Mouse (Mus musculus): ENCODE measurements at regions not wholly inside any gene's neighbourhood (a gene's known extent, or its start where the extent isn't known, plus 50 kb on each side); places are given as distances from the start of the nearest gene placed in this dataset.

- 42% methylated on average over 12 of the region's 12 CpGs for WGBS
- ATAC-seq (ENCODE audit: insufficient number of reproducible peaks, insufficient read depth, low FRiP score, low read depth), result no peak
- H3K4me2 ChIP-seq (ENCODE audit: low read length), result peak overlapping the region; percentile 44
Measured at GRCm38 (mm10) chr17:62286086-62287080, 594.7 kb downstream of the Efna5 start.

DNA sequence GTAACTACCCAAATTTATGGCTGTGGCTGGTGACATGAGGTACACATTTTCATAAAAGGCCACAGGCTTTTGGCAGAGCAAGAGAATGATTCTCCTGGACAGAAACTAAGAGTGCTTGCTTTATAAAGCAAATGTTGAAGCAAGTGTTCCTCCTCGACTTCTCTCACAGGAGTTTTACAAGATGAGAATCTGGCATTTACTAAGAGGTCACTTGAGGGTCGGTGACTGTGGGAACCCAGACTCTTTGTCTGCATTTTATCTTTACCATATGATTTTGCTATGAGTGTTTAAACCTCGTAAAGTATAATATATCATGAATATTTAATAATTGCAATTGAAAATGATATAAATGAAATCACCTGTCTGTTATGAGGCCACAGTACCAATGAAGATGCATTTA is 600.9 kb downstream of the Efna5 start:
- Histone ChIP-seq H3K27me3 (ENCODE audit: control insufficient read depth, insufficient read depth, low read length) (no peaks in the 10 kb centered on the region), H3K27ac (replicated peaks in 1 of 2; ENCODE audit: control insufficient read depth in 1 of 2, insufficient read depth in 1 of 2, low read depth in 2 of 2, low read length in 2 of 2) (no peak overlapping the region)

More at GRCm38 (mm10) chr17:62286086-62287080, 594.7 kb downstream of the Efna5 start:
- H3K9me3 ChIP-seq (ENCODE audit: control insufficient read depth, low read length), result no peaks in the 10 kb centered on the region
- no peaks in the 10 kb centered on the region for H3K36me3 ChIP-seq (ENCODE audit: control insufficient read depth, insufficient read depth, low read length)
- no peak overlapping the region for H3K4me3 ChIP-seq (ENCODE audit: control insufficient read depth in 1 of 2, insufficient read depth in 1 of 2, low read depth in 1 of 2, low read length in 2 of 2)
- no peak overlapping the region for H3K27ac ChIP-seq (replicated peaks in 1 of 2; ENCODE audit: control insufficient read depth in 1 of 2, insufficient read depth in 1 of 2, low read depth in 2 of 2, low read length in 2 of 2)
- no peak overlapping the region for H3K9ac ChIP-seq (ENCODE audit: low read length)
- peaks cover 0 to 2% of the 10 kb centered on the region in 2 experiments; a peak in 1 of 4 replicates for H3K4me1 ChIP-seq (ENCODE audit: control insufficient read depth in 2 of 2, insufficient read depth in 2 of 2, low read length in 2 of 2)
- H3K27me3 ChIP-seq (ENCODE audit: control insufficient read depth, insufficient read depth, low read length), result no peaks in the 10 kb centered on the region

DNA sequence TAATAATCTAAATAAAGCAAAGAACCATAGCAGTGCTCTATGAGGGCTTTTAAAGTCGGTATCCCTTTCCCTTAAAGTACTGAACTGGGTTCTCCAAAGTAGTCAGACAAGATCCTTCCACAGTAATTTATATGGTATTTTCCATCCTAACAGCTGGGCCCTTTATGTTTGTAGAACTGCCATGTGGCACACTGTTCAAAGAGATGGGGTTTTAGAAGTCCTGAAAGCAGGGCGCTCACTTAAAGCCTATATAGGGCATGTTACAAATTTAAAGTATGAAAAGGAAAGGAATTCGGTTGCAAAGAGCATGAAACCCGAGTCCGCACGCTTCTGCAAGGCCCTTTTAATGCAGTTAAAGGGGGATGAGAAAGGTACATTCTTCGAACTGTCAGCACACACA is 609.7 kb downstream of the Efna5 start:
- Histone ChIP-seq H3K4me2 (ENCODE audit: low read length) (no peak overlapping the region), H3K27me3 (ENCODE audit: control insufficient read depth, insufficient read depth, low read length) (no peaks in the 10 kb centered on the region), H3K4me3 (ENCODE audit: control insufficient read depth in 1 of 2, insufficient read depth in 1 of 2, low read depth in 1 of 2, low read length in 2 of 2) (no peak overlapping the region), H3K36me3 (ENCODE audit: control insufficient read depth, insufficient read depth, low read length) (no peaks in the 10 kb centered on the region), H3K9ac (ENCODE audit: low read length) (no peak overlapping the region), H3K9me3 (ENCODE audit: control insufficient read depth, low read length) (no peaks in the 10 kb centered on the region), H3K27ac (replicated peaks in 1 of 2; ENCODE audit: control insufficient read depth in 1 of 2, insufficient read depth in 1 of 2, low read depth in 2 of 2, low read length in 2 of 2) (no peak overlapping the region), H3K4me1 (ENCODE audit: control insufficient read depth in 2 of 2, insufficient read depth in 2 of 2, low read length in 2 of 2) (no peaks in the 10 kb centered on the region)
- WGBS, result 72% methylated on average over 7 of the region's 7 CpGs
- ATAC-seq (ENCODE audit: insufficient number of reproducible peaks, insufficient read depth, low FRiP score, low read depth), result no peak

More for the DNA sequence above, 600.9 kb downstream of the Efna5 start:
- WGBS, result 45% methylated on average over 3 of the region's 3 CpGs
- Histone ChIP-seq H3K36me3 (ENCODE audit: control insufficient read depth, insufficient read depth, low read length) (no peaks in the 10 kb centered on the region), H3K4me2 (ENCODE audit: low read length) (no peak overlapping the region), H3K9me3 (ENCODE audit: control insufficient read depth, low read length) (no peaks in the 10 kb centered on the region), H3K9ac (ENCODE audit: low read length) (no peak overlapping the region), H3K4me3 (ENCODE audit: control insufficient read depth in 1 of 2, insufficient read depth in 1 of 2, low read depth in 1 of 2, low read length in 2 of 2) (no peak overlapping the region), H3K4me1 (ENCODE audit: control insufficient read depth in 2 of 2, insufficient read depth in 2 of 2, low read length in 2 of 2) (no peaks in the 10 kb centered on the region; a peak in 2 of 4 replicates)
- no peak for ATAC-seq (ENCODE audit: insufficient number of reproducible peaks, insufficient read depth, low FRiP score, low read depth)

DNA sequence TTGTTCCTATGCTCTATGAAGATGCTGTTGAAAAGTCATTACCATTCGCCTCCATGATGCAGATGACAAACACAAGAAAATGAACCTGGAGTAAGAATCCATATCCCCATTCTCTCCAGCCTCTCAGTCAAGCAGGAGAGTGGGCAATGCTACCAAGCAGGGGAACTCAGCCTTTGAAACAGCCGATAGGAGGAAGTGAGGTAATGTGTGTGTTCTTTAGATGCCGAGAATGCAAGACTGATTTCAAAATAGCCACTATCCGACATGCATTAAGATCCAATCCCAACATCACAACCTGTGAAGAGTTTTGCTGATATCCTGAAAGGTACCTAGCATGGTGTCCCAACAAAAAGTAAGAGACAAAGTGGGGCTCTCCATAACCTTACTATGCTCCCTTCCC is 611.8 kb downstream of the Efna5 start:
- H3K27ac ChIP-seq (replicated peaks in 1 of 2; ENCODE audit: control insufficient read depth in 1 of 2, insufficient read depth in 1 of 2, low read depth in 2 of 2, low read length in 2 of 2), result no peak overlapping the region
- no peak overlapping the region for H3K4me3 ChIP-seq (ENCODE audit: control insufficient read depth in 1 of 2, insufficient read depth in 1 of 2, low read depth in 1 of 2, low read length in 2 of 2)
- no peak overlapping the region for H3K9ac ChIP-seq (ENCODE audit: low read length)
- no peaks in the 10 kb centered on the region for H3K36me3 ChIP-seq (ENCODE audit: control insufficient read depth, insufficient read depth, low read length)
- H3K27me3 ChIP-seq (ENCODE audit: control insufficient read depth, insufficient read depth, low read length), result no peaks in the 10 kb centered on the region
- ATAC-seq (ENCODE audit: insufficient number of reproducible peaks, insufficient read depth, low FRiP score, low read depth), result no peak
- H3K4me2 ChIP-seq (ENCODE audit: low read length), result no peak overlapping the region
- no peaks in the 10 kb centered on the region for H3K9me3 ChIP-seq (ENCODE audit: control insufficient read depth, low read length)
- WGBS, result 81% methylated on average over 4 of the region's 4 CpGs
- no peaks in the 10 kb centered on the region for H3K4me1 ChIP-seq (ENCODE audit: control insufficient read depth in 2 of 2, insufficient read depth in 2 of 2, low read length in 2 of 2)

- Histone ChIP-seq H3K27me3 (ENCODE audit: control insufficient read depth, insufficient read depth, low read length) (no peaks in the 10 kb centered on the region), H3K4me1 (ENCODE audit: control insufficient read depth in 2 of 2, insufficient read depth in 2 of 2, low read length in 2 of 2) (peaks cover 0 to 7% of the 10 kb centered on the region in 2 experiments; a peak in 3 of 4 replicates), H3K27ac (replicated peaks in 1 of 2; ENCODE audit: control insufficient read depth in 1 of 2, insufficient read depth in 1 of 2, low read depth in 2 of 2, low read length in 2 of 2) (peak overlapping the region; percentile 47 to 49; a peak in 1 of 4 replicates), H3K9ac (ENCODE audit: low read length) (no peak overlapping the region), H3K36me3 (ENCODE audit: control insufficient read depth, insufficient read depth, low read length) (no peaks in the 10 kb centered on the region), H3K4me2 (ENCODE audit: low read length) (no peak overlapping the region), H3K4me3 (ENCODE audit: control insufficient read depth in 1 of 2, insufficient read depth in 1 of 2, low read depth in 1 of 2, low read length in 2 of 2) (no peak overlapping the region), H3K9me3 (ENCODE audit: control insufficient read depth, low read length) (no peaks in the 10 kb centered on the region)
- 18% methylated on average over 3 of the region's 3 CpGs for WGBS
- no peak for ATAC-seq (ENCODE audit: insufficient number of reproducible peaks, insufficient read depth, low FRiP score, low read depth)
Measured at GRCm38 (mm10) chr17:62253448-62253847, 627.7 kb downstream of the Efna5 start.

- WGBS, result 37% methylated on average over 3 of the region's 3 CpGs
- Histone ChIP-seq H3K4me2 (ENCODE audit: low read length) (no peak overlapping the region), H3K4me1 (ENCODE audit: control insufficient read depth in 2 of 2, insufficient read depth in 2 of 2, low read length in 2 of 2) (peaks cover 0 to 3% of the 10 kb centered on the region in 2 experiments; a peak in 3 of 4 replicates), H3K4me3 (ENCODE audit: control insufficient read depth in 1 of 2, insufficient read depth in 1 of 2, low read depth in 1 of 2, low read length in 2 of 2) (no peak overlapping the region), H3K36me3 (ENCODE audit: control insufficient read depth, insufficient read depth, low read length) (no peaks in the 10 kb centered on the region), H3K27ac (replicated peaks in 1 of 2; ENCODE audit: control insufficient read depth in 1 of 2, insufficient read depth in 1 of 2, low read depth in 2 of 2, low read length in 2 of 2) (no peak overlapping the region), H3K27me3 (ENCODE audit: control insufficient read depth, insufficient read depth, low read length) (no peaks in the 10 kb centered on the region), H3K9ac (ENCODE audit: low read length) (no peak overlapping the region), H3K9me3 (ENCODE audit: control insufficient read depth, low read length) (no peaks in the 10 kb centered on the region)
- ATAC-seq (ENCODE audit: insufficient number of reproducible peaks, insufficient read depth, low FRiP score, low read depth), result no peak
Measured at GRCm38 (mm10) chr17:62248011-62248410, 633.1 kb downstream of the Efna5 start.

GRCm38 (mm10) chr17:62246650-62247049 is 634.5 kb downstream of the Efna5 start:
- Histone ChIP-seq H3K9ac (ENCODE audit: low read length) (no peak overlapping the region), H3K27me3 (ENCODE audit: control insufficient read depth, insufficient read depth, low read length) (no peaks in the 10 kb centered on the region), H3K4me2 (ENCODE audit: low read length) (no peak overlapping the region), H3K9me3 (ENCODE audit: control insufficient read depth, low read length) (no peaks in the 10 kb centered on the region), H3K36me3 (ENCODE audit: control insufficient read depth, insufficient read depth, low read length) (no peaks in the 10 kb centered on the region), H3K4me1 (ENCODE audit: control insufficient read depth in 2 of 2, insufficient read depth in 2 of 2, low read length in 2 of 2) (no peaks in the 10 kb centered on the region), H3K4me3 (ENCODE audit: control insufficient read depth in 1 of 2, insufficient read depth in 1 of 2, low read depth in 1 of 2, low read length in 2 of 2) (no peak overlapping the region), H3K27ac (replicated peaks in 1 of 2; ENCODE audit: control insufficient read depth in 1 of 2, insufficient read depth in 1 of 2, low read depth in 2 of 2, low read length in 2 of 2) (no peak overlapping the region)
- ATAC-seq (ENCODE audit: insufficient number of reproducible peaks, insufficient read depth, low FRiP score, low read depth), result no peak
- WGBS, result 54% methylated on average over 4 of the region's 4 CpGs

All from heart, embryonic 14.5 days (tissue).